Mouse (Mus musculus) embryonic stem cell, embryonic (primary cell): ENCODE results near the gene Ppp4r1.

Experiments used
- CTCF ChIA-PET, 4 experiments: fragments of 300-600 bp in 2 of 4; fragments of 350-600 bp in 2 of 4; sonication (Branson Sonifier 250); formaldehyde crosslinking; loops; one replicate each; lab custom pipeline; 2022; ENCODE audit warnings: inconsistent platforms in 2 of 4; lab: Charles Lee
- POLR2A ChIA-PET, 4 experiments: fragments of 300-600 bp in 2 of 4; fragments of 350-600 bp in 2 of 4; sonication (Branson Sonifier 250); formaldehyde crosslinking; loops; one replicate each; lab custom pipeline; 2022; ENCODE audit warnings: antibody characterized with exemption in 4 of 4, inconsistent platforms in 1 of 4; lab: Charles Lee

The Ppp4r1 gene

DNA sequence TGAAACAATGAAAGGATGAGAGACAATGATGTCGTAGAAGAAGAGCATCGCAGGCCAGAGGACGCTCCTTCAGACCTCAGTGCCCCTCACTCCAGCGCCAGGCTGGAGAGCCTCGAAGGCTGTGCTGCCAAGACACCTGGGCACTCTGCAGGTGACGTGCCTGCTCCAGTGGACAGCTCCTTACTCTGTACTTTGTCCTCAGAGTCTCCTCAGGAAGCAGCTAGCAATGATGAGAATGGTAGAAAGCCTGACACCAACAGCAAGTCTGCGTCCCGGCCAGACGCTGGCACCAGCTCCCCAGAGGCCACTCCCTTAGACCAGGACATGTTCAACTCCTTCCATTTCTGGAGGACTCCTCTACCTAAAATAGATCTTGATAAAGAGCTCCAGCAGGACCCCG lies 41.9 kb downstream of the Ppp4r1 start:
- POLR2A ChIA-PET: interaction anchor here in 2 of 4 experiments (0.6 to 1.6 kb wide), 4 partner anchors 11 to 46 kb away, joined by 3 to 4 read pairs (median 3); no protein-coding TSS in a partner anchor
- CTCF ChIA-PET: interaction anchor here in 1 of 4 experiments (1.2 kb wide), 1 partner anchor 28 kb away, joined by 3 read pairs; no protein-coding TSS in a partner anchor

DNA sequence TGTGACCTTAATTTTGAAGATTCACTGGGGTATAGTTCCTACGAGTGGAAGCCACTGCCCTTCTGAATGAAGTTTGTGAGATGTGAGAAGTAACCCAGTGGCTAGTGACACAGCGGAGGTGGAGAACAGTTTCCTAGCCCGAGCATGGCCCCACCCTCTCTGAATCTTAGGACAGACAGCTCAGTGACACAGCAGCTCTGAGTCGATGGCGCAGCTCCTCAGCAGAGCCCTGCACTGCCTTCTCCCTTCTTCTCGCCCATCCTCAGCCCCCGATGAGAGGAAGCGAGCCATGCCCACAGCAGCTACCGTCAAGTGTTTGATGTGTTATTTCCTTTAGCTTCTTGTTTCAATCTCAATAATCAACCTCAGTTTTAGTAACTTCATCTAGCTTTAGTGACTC lies 43.9 kb downstream of the Ppp4r1 start:
- ChIA-PET CTCF (interaction anchor here in 2 of 4 experiments (0.9 to 1.0 kb wide), 2 partner anchors 38 to 258 kb away, joined by 4 read pairs; no protein-coding TSS in a partner anchor), POLR2A (interaction anchor here in 2 of 4 experiments (0.5 to 2.0 kb wide), 3 partner anchors 17 to 297 kb away, joined by 3 to 5 read pairs (median 3); partner anchors contain the start of gene Ddx11 (in 1 of the 2))

DNA sequence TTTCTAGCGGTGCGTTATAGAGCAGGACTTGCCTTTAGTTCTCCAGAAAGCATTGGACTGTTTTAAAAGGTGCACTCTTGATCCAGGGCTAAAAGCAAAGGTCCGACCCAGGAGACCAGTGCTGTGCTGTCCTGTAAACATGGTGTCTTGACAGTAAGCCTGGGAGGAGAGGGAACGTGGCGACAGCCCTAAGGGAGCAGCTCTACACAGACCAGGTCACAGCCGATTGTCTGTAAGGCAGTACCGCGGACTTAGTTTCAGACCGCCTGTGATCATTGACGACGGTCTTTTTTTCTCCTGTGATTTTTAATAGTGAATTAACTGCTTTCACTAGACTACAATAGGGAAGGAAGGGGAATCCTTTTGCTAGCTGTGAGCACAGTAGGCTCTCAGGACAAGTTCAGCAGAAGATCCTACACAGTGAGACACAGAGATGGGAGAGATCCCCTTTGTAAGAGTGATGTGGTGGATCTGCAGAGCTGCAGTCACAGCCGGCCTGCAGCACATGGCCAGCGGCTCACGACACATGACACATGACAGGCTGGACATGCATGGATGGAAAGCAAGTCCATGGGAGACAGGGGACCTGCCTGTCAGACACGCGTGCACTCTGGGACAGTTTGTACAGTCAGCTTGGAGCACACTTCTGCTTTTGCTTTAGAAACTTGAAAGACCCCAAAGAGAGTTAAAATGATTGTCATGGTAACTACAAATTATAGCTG lies 44.9 kb downstream of the Ppp4r1 start:
- POLR2A ChIA-PET: interaction anchor here in 1 of 4 experiments (1.1 to 2.2 kb wide), 3 partner anchors 12 to 213 kb away, joined by 3 to 6 read pairs (median 3); no protein-coding TSS in a partner anchor
- CTCF ChIA-PET: interaction anchor here in 1 of 4 experiments (0.9 kb wide), 1 partner anchor 37 kb away, joined by 4 read pairs; no protein-coding TSS in a partner anchor

DNA sequence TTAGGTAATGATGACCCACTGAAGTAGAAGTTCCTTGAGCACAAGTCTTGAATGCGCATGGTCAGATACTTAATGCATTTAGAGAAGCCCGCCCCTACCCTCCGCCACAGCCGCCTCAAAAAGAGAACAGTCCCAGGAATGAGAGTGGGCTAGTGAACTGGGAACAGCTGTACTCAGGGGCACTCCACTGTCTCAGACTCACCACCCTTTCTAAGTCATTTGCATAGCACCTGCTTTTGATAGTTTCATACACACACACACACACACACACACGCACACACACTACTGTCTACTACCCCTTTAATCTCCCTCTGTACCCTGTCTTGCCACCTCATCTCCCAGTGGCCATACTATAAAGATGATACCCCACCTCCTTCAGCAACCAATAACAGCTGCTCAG lies 45.5 kb downstream of the Ppp4r1 start:
- CTCF ChIA-PET: interaction anchor here in 1 of 4 experiments (1.4 kb wide), 1 partner anchor 24 kb away, joined by 3 read pairs; no protein-coding TSS in a partner anchor
- POLR2A ChIA-PET: interaction anchor here in 1 of 4 experiments (0.5 to 2.2 kb wide), 6 partner anchors 12 to 213 kb away, joined by 3 to 6 read pairs (median 4); no protein-coding TSS in a partner anchor

DNA sequence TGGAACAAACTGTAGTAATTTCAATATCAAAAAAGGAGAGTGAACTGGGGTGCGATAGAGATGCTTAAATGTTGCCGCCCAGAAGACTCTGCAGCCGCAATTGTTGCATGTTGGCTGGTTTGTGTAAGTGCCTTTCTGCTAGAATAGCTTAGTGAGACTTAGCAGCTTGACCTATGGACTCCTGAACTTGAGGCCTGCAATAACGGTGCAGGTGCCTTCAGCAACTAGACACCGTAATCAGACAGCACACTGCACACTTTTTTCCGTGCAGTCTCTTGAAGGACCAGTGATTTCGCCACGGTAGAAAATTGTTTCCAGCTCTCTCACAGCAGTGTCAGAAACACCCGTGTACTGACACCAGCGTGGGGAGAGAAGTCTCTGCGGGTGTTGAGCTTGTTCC lies 46.6 kb downstream of the Ppp4r1 start:
- CTCF ChIA-PET: interaction anchor here in 1 of 4 experiments (1.4 kb wide), 1 partner anchor 23 kb away, joined by 3 read pairs; no protein-coding TSS in a partner anchor
- POLR2A ChIA-PET: interaction anchor here in 2 of 4 experiments (0.5 to 2.4 kb wide), 9 partner anchors 10 to 295 kb away, joined by 3 to 7 read pairs (median 4); no protein-coding TSS in a partner anchor

DNA sequence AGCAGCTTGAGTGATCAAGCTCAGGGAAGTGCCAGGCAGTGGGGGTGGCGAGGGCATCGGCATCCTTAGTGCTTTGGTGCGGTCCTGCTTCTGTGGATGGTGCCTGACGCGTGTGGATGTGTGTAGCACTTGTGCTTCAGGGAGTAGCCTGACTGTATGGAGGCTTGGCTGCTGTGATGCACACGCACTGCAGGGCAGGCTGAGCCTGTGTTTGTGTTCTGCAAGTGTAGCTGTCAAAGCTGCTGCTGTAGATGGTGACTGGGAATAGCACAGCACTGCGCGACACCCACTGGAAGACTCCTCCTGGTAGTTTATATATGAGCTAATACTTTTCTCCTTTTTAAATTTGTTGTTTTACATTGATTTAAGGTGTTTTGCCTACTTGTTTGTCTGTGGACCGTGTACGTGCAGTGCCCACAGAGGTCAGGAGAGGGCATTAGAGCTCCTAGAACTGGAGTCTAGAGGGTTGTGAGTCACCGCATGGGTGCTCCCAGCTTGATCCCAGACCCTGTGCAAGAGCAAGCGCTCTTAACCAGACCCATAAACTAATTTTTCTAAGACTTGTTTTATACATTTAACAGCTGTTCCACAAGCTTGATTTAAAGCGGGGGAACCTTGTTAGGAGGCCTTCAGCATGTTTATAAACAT lies 48.0 kb downstream of the Ppp4r1 start:
- POLR2A ChIA-PET: interaction anchor here in 2 of 4 experiments (0.9 to 2.4 kb wide), 5 partner anchors 10 to 278 kb away, joined by 3 to 7 read pairs (median 4); no protein-coding TSS in a partner anchor

DNA sequence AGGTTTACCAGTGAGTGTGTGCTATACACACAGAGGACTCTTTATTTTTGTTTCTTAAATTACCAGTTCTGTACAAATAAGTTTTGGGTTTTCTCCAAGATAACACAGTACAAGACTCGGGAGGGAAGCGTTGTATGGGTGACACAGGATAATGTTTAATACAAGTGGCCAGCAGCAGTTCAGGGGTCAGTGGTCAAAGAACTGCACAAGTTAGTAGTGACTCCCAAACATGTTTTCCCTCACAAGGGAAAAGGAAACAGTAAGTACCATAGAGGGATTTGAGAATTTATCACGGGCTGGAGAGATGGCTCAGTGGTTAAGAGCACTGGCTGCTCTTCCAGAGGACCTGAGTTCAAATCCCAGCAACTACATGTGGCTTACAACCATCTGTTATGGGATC lies 51.5 kb downstream of the Ppp4r1 start:
- ChIA-PET CTCF (no interaction called here), POLR2A (no interaction called here)

More for the DNA sequence above, 48.0 kb downstream of the Ppp4r1 start:
- CTCF ChIA-PET: interaction anchor here in 2 of 4 experiments (0.7 to 1.5 kb wide), 3 partner anchors 14 to 22 kb away, joined by 3 to 5 read pairs (median 3); no protein-coding TSS in a partner anchor

DNA sequence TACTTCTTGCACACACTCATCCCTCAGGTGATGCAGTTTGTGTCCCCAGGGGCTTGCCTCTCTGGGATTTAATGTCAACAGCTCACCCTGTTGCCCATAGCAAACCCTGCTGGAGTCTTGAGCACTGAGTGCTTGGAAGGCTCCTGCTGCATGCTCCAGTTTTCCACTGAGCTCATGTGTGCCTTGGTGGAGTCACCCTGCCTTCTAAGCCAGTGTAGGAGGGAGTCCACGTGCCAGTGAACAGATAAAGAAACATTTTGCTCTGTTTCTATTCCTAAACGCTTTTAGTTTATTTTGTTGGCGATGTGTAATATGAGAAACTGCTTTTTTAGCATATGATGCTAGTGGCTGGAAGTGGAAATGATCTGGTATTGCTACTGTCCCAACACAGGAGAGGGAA lies 54.4 kb downstream of the Ppp4r1 start:
- CTCF ChIA-PET: no interaction called here
- POLR2A ChIA-PET: interaction anchor here in 3 of 4 experiments (0.6 to 1.2 kb wide), 7 partner anchors 8 to 223 kb away, joined by 3 to 4 read pairs (median 3); partner anchors contain the start of gene Vapa (in 1 of the 3)

DNA sequence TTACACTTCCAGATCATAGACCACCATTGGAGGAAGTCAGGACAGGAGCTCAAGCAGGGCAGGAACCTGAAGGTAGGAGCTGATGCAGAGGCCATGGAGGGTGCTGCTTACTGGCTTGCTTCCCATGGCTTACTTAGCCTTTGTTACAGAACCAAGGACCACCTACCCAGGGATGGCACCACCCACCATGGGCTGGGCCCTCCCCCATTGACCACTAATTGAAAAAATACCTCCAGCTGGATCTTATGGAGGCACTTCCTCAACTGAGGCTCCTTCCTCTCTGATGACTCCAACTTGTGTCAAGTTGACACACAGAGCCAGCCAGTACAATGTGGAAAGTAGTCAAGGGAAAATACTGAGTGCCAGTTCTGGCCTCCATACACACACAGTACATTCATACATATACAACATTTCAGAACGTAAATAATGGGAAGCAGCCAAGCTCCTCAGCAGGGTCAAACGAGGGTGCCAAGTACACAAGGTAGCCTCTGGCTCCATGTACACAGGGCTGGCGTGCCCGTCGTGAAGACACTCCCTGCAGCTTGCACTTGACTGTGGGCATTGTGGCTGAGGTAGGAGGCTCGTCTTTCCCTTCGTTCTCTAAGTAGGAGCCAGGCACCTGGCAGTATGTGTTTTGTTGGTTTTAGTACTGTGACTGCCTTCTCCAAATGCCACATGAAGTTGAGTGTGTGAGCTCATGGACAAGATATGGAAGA lies 57.3 kb downstream of the Ppp4r1 start:
- ChIA-PET POLR2A (interaction anchor here in 3 of 4 experiments (0.8 to 1.8 kb wide), 11 partner anchors 8 to 238 kb away, joined by 3 to 7 read pairs (median 3); no protein-coding TSS in a partner anchor), CTCF (interaction anchor here in 2 of 4 experiments (0.6 to 0.9 kb wide), 2 partner anchors 26 to 217 kb away, joined by 3 to 7 read pairs; no protein-coding TSS in a partner anchor)

DNA sequence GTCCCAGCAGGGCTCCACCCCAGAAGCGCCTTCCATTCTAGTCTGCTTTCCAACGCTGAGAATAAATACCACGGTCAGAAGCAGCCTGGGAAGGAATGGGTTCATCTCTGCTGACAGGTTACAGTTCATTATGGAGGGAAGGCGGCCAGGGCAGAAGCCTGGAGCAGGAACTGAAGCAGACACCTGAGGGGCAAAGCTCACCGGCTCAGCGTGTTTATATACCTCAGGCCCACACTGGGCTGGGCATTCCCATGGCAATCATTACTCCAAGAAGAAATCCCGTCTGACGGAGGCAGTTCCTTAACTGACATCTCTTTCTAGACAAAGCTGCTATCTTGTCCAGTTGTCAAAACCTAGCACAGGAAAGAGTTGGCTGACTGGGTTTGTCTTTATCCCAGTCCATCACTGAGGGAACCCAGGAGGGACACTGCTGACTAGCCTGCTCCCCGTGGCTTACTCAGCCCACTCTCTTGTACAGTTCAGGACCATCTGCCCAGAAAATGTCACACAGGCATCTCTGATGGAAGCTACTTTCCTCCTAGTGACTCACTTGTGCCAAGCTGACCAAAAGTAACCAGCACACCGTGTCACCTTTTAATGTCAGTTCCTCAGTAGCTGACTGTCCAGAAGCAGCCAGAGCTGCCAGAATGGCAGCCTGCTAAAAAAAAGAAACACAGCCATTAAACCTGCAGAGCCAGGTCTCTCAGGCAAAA lies 60.5 kb downstream of the Ppp4r1 start:
- ChIA-PET CTCF (interaction anchor here (0.6 to 2.9 kb wide), 6 partner anchors 10 to 215 kb away, joined by 3 to 8 read pairs (median 4); no protein-coding TSS in a partner anchor), POLR2A (interaction anchor here in 2 of 4 experiments (0.9 to 3.7 kb wide), 15 partner anchors 8 to 269 kb away, joined by 3 to 18 read pairs (median 4); partner anchors contain the start of gene Washc1 (in 1 of the 2))

DNA sequence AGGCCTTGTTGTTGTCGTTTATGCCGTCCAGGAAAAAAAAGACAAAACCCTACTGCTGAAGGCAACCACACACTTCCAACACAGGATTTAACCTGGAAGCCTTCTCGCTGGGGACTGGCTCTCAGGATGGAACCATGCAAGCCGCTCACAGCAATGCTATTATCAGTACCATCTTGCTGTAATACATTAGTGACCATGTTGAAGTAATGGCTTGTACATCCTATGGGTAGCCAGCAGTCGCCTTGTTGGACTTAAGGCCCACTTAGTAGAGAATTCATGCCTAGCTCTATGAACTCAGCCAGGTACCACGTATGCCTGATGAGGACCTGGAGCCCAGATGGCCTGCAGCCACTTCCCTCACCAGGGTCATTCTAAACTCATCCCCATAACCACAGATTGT lies 63.0 kb downstream of the Ppp4r1 start:
- CTCF ChIA-PET: interaction anchor here in 1 of 4 experiments (0.7 kb wide), 1 partner anchor 231 kb away, joined by 3 read pairs; the partner anchor contains the start of gene Ankrd12

DNA sequence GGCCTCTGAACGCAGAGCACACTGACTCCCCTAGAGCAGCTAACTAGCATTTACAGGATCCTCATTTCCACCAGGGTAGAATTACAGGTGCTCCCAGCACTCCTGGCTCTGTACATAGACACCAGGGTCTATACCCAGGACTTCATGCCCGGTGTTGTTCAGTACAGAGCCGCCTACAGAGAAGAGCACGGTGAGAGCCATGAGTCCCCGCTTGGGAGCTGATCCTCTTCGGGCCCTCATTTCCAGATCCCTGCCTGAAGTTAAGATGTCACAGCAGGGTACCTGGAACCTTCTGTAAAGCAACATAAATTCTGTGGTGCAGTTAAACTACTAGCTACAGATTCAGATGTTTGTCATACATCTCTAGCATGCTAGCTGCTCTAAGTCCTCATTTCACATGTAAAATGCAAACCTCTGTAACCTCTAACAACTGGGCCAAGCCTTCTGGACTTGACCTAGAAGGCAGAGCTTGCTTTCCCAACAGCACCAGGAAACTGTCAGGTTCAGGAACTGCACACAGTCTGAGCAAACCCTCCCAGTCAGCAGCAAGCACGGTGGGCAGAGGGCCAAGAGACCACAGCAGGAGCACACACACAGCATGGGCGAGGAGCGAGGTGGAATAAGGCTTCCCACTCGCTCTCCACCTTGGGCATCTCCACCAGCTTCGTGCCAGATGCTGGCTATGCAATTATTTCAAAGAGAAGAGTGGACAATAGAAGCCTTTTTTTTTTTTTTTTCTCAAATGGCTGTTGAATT lies 65.5 kb downstream of the Ppp4r1 start:
- CTCF ChIA-PET: interaction anchor here in 1 of 4 experiments (0.7 kb wide), 1 partner anchor 143 kb away, joined by 16 read pairs; no protein-coding TSS in a partner anchor
- POLR2A ChIA-PET: interaction anchor here in 1 of 4 experiments (0.6 to 1.5 kb wide), 6 partner anchors 9 to 277 kb away, joined by 3 to 4 read pairs (median 3); no protein-coding TSS in a partner anchor

More for the DNA sequence above, 63.0 kb downstream of the Ppp4r1 start:
- POLR2A ChIA-PET: interaction anchor here in 2 of 4 experiments (0.5 to 3.7 kb wide), 6 partner anchors 9 to 37 kb away, joined by 3 to 18 read pairs (median 4); no protein-coding TSS in a partner anchor

DNA sequence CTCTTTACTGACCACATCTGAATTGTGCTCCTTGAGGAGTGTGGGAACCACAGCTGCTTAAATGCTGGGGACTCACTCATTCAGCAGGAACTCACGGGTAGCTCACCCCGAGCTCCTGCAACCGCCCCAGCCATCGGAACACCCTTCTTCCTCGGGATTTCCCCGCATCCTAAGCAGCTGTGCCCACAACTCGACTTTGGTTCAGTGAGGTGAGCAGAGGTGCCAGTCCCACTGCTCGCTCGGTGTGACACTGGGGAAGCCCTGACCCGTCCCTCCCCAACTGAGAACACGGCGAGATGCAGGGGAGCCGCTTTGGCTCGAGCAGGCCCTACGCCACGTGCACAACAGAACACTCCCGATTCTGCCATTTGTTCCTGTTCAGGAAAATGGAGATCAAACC lies 68.1 kb downstream of the Ppp4r1 start:
- ChIA-PET CTCF (interaction anchor here in 3 of 4 experiments (1.0 to 3.2 kb wide), 6 partner anchors 12 to 293 kb away, joined by 3 to 16 read pairs (median 6); no protein-coding TSS in a partner anchor), POLR2A (interaction anchor here in 2 of 4 experiments (0.7 to 2.8 kb wide), 10 partner anchors 8 to 227 kb away, joined by 3 to 10 read pairs (median 4); partner anchors contain the start of gene Ankrd12 (in 1 of the 2))

DNA sequence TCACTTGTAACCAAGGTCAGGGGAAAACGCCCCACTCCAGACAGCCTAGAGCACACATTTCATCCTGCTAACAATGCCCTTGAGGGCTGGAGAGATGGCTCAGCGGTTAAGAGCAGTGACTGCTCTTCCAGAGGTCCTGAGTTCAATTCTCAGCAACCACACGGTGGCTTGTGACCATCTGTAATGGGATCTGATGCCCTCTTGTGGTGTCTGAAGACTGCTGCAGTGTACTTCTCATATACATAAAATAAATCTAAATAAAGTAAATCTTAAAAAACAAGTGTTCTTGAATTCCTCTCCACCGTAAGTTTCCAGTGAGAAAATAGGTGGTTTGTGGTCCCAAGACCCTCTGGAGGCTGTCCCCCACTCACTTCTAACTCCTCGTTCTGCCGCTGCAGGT lies 69.4 kb downstream of the Ppp4r1 start:
- CTCF ChIA-PET: interaction anchor here in 3 of 4 experiments (0.7 to 3.2 kb wide), 11 partner anchors 11 to 273 kb away, joined by 3 to 16 read pairs (median 4); no protein-coding TSS in a partner anchor
- POLR2A ChIA-PET: interaction anchor here in 2 of 4 experiments (0.9 to 2.8 kb wide), 8 partner anchors 8 to 33 kb away, joined by 3 to 10 read pairs (median 4); no protein-coding TSS in a partner anchor

DNA sequence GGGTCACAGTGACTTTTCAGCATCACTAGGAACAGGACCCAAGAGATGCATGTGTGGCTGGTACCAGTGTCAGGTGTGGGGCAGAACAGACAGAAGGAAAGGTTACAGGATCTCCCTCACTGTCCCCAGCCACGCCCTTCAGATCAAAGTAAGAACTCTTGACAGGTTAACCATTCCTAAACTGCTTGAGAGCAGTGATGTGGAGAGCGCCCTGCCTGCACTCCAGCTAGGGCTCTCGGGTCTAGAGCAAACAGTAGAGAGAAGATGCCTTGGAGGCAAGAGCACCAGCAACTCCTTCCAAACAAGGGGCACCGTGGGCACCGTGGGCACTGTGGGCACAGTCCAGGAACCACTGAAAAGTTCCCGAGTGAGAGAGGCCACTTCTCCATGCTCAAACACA lies 71.0 kb downstream of the Ppp4r1 start:
- POLR2A ChIA-PET: interaction anchor here in 3 of 4 experiments (0.5 to 2.8 kb wide), 10 partner anchors 10 to 224 kb away, joined by 3 to 18 read pairs (median 4); no protein-coding TSS in a partner anchor
- CTCF ChIA-PET: interaction anchor here (0.8 to 3.2 kb wide), 12 partner anchors 9 to 382 kb away, joined by 3 to 16 read pairs (median 4); no protein-coding TSS in a partner anchor
